Mouse (Mus musculus) lung, embryonic 14.5 days (tissue): ENCODE measurements at regions not wholly inside any gene's neighbourhood (a gene's known extent, or its start where the extent isn't known, plus 50 kb on each side); places are given as distances from the start of the nearest gene placed in this dataset.

Source experiments
- ATAC-seq: fragments of 200-750 bp; cut with Nextera tagmentation; 2 replicates; pipeline ENCODE4 v1.8.0; 2017; ENCODE audit warnings: mild to moderate bottlenecking, moderate TSS enrichment, moderate library complexity; ENCODE audit not compliant: insufficient read depth
- DNase-seq: peaks from one replicate; pipeline ENCODE4 v3.0.0-alpha.2; 2015
- H3K27ac ChIP-seq: fragments of 300-500 bp; sonication (generic); 2 replicates; pipeline ENCODE4 v1.5.1; 2014; ENCODE audit warnings: low read depth, mild to moderate bottlenecking, moderate library complexity
- H3K27me3 ChIP-seq: fragments of 300-500 bp; sonication (generic); 2 replicates; pipeline ENCODE4 v1.6.1; 2014; ENCODE audit warnings: low read length, control low read depth; ENCODE audit not compliant: insufficient read depth
- H3K36me3 ChIP-seq: fragments of 300-500 bp; sonication (generic); 2 replicates; pipeline ENCODE4 v1.6.1; 2014; ENCODE audit warnings: control low read depth; ENCODE audit not compliant: insufficient read depth
- H3K4me1 ChIP-seq: fragments of 300-500 bp; sonication (generic); 2 replicates; pipeline ENCODE4 v1.6.1; 2014; ENCODE audit warnings: antibody characterized with exemption, control low read depth; ENCODE audit not compliant: insufficient read depth
- H3K4me2 ChIP-seq: fragments of 300-500 bp; sonication (generic); 2 replicates; pipeline ENCODE4 v1.6.1; 2014; ENCODE audit warnings: mild to moderate bottlenecking
- H3K4me3 ChIP-seq: fragments of 300-500 bp; sonication (generic); 2 replicates; pipeline ENCODE4 v1.5.1; 2014; ENCODE audit warnings: low read depth, low read length
- H3K9ac ChIP-seq: fragments of 300-500 bp; sonication (generic); 2 replicates; pipeline ENCODE4 v1.6.1; 2014
- H3K9me3 ChIP-seq: fragments of 300-500 bp; sonication (generic); 2 replicates; pipeline ENCODE4 v1.6.1; 2016; ENCODE audit warnings: low read depth, low read length, control low read depth
- CTCF ChIP-seq: IDR thresholded peaks from 2 replicates; pipeline ENCODE4 v1.5.1; 2016; ENCODE audit warnings: antibody characterized with exemption, low read depth
- WGBS: fragments of 180-500 bp; shearing (Covaris S2); extraction: QIAGEN DNeasy Blood & Tissue Kit; methylation state at CpG from one replicate; pipeline ENCODE4 v1.1.7; 2014; 5-methylcytosine and 5-hydroxymethylcytosine counted together

- WGBS = 69% methylated on average over 2 of the region's 2 CpGs
- no peak for TF ChIP-seq CTCF
- ATAC-seq (no peak), DNase-seq (no peak)
- H3K27ac ChIP-seq = no peak overlapping the region
- H3K36me3 ChIP-seq = no peaks in the 10 kb centered on the region
- H3K4me2 ChIP-seq = no peak overlapping the region
- H3K4me3 ChIP-seq = no peak overlapping the region
- H3K9me3 ChIP-seq = no peaks in the 10 kb centered on the region
- H3K4me1 ChIP-seq = no peaks in the 10 kb centered on the region
- H3K9ac ChIP-seq = no peak overlapping the region
- no peaks in the 10 kb centered on the region for H3K27me3 ChIP-seq
These were observed 313.0 kb downstream of the Bmper start for GRCm38 (mm10) chr9:23535872-23536271.

GRCm38 (mm10) chr9:23538051-23538450, 315.2 kb downstream of the Bmper start:
- no peaks in the 10 kb centered on the region for H3K27me3 ChIP-seq
- H3K4me2 ChIP-seq = no peak overlapping the region
- TF ChIP-seq CTCF = no peak
- ATAC-seq (no peak), DNase-seq (peak; percentile 14)
- H3K4me1 ChIP-seq = no peaks in the 10 kb centered on the region
- WGBS = 28% methylated on average over 5 of the region's 5 CpGs
- no peaks in the 10 kb centered on the region for H3K9me3 ChIP-seq
- H3K36me3 ChIP-seq = no peaks in the 10 kb centered on the region
- no peak overlapping the region for H3K4me3 ChIP-seq
- H3K9ac ChIP-seq = no peak overlapping the region
- no peak overlapping the region for H3K27ac ChIP-seq

- no peak for DNase-seq
- no peak overlapping the region for H3K27ac ChIP-seq
- H3K27me3 ChIP-seq = no peaks in the 10 kb centered on the region
- WGBS = 65% methylated on average over 2 of the region's 2 CpGs
- H3K4me1 ChIP-seq = no peaks in the 10 kb centered on the region
- H3K9ac ChIP-seq = no peak overlapping the region
- H3K4me2 ChIP-seq = no peak overlapping the region
- ATAC-seq = no peak
- no peaks in the 10 kb centered on the region for H3K9me3 ChIP-seq
- no peak overlapping the region for H3K4me3 ChIP-seq
- no peaks in the 10 kb centered on the region for H3K36me3 ChIP-seq
- no peak for TF ChIP-seq CTCF
These were observed 328.8 kb downstream of the Bmper start for GRCm38 (mm10) chr9:23551692-23552091.

GRCm38 (mm10) chr9:23553766-23554165, 330.9 kb downstream of the Bmper start:
- 52% methylated on average over 1 of the region's 1 CpGs for WGBS

GRCm38 (mm10) chr9:23557601-23558000, 334.7 kb downstream of the Bmper start:
- DNase-seq (peak; percentile 46), ATAC-seq (peak; percentile 69)
- H3K4me1 ChIP-seq = no peaks in the 10 kb centered on the region
- H3K9ac ChIP-seq = no peak overlapping the region
- 58% methylated on average over 3 of the region's 3 CpGs for WGBS
- no peak overlapping the region for H3K4me3 ChIP-seq
- no peak overlapping the region for H3K27ac ChIP-seq
- no peaks in the 10 kb centered on the region for H3K36me3 ChIP-seq
- H3K4me2 ChIP-seq = no peak overlapping the region
- no peaks in the 10 kb centered on the region for H3K27me3 ChIP-seq
- TF ChIP-seq CTCF = no peak
- H3K9me3 ChIP-seq = no peaks in the 10 kb centered on the region

More at GRCm38 (mm10) chr9:23553766-23554165, 330.9 kb downstream of the Bmper start:
- Histone ChIP-seq H3K27ac (no peak overlapping the region), H3K4me1 (no peaks in the 10 kb centered on the region), H3K9me3 (no peaks in the 10 kb centered on the region), H3K4me2 (no peak overlapping the region), H3K27me3 (no peaks in the 10 kb centered on the region), H3K4me3 (no peak overlapping the region), H3K9ac (no peak overlapping the region), H3K36me3 (no peaks in the 10 kb centered on the region)
- DNase-seq (no peak), ATAC-seq (no peak)
- no peak for TF ChIP-seq CTCF

GRCm38 (mm10) chr9:23561924-23562323, 339.0 kb downstream of the Bmper start:
- WGBS = 69% methylated on average over 3 of the region's 3 CpGs
- TF ChIP-seq CTCF = no peak
- no peaks in the 10 kb centered on the region for H3K27me3 ChIP-seq
- H3K4me1 ChIP-seq = no peaks in the 10 kb centered on the region
- H3K36me3 ChIP-seq = no peaks in the 10 kb centered on the region
- ATAC-seq (no peak), DNase-seq (no peak)
- no peak overlapping the region for H3K9ac ChIP-seq
- H3K9me3 ChIP-seq = no peaks in the 10 kb centered on the region
- H3K27ac ChIP-seq = no peak overlapping the region
- H3K4me2 ChIP-seq = no peak overlapping the region
- no peak overlapping the region for H3K4me3 ChIP-seq

GRCm38 (mm10) chr9:23567081-23567480, 344.2 kb downstream of the Bmper start:
- no peak overlapping the region for H3K4me2 ChIP-seq
- ATAC-seq (no peak), DNase-seq (no peak)
- H3K9ac ChIP-seq = no peak overlapping the region
- no peak for TF ChIP-seq CTCF
- H3K4me3 ChIP-seq = no peak overlapping the region
- no peak overlapping the region for H3K27ac ChIP-seq
- H3K4me1 ChIP-seq = no peaks in the 10 kb centered on the region
- no peaks in the 10 kb centered on the region for H3K27me3 ChIP-seq
- H3K36me3 ChIP-seq = no peaks in the 10 kb centered on the region
- H3K9me3 ChIP-seq = no peaks in the 10 kb centered on the region

- no peak for ATAC-seq
- WGBS = 50% methylated on average over 8 of the region's 8 CpGs
These were observed 347.3 kb downstream of the Bmper start for GRCm38 (mm10) chr9:23570150-23570549.

More at GRCm38 (mm10) chr9:23570150-23570549, 347.3 kb downstream of the Bmper start:
- H3K9ac ChIP-seq = no peak overlapping the region
- no peak for DNase-seq
- H3K27me3 ChIP-seq = no peaks in the 10 kb centered on the region
- no peaks in the 10 kb centered on the region for H3K9me3 ChIP-seq
- H3K36me3 ChIP-seq = no peaks in the 10 kb centered on the region
- H3K4me1 ChIP-seq = no peaks in the 10 kb centered on the region
- no peak for TF ChIP-seq CTCF
- H3K4me3 ChIP-seq = no peak overlapping the region
- no peak overlapping the region for H3K27ac ChIP-seq
- H3K4me2 ChIP-seq = no peak overlapping the region
